Comparison of ENCODE assay signal across 7 mouse cellular contexts in genomic region chr6:86371340-86371911, GRCm38 (mm10). TPM values are rescaled to one million over a fixed set of nuclear protein-coding genes. Genes with fewer than 3 reads are reported as not detected.
A peak's percentile ranks its signal among the peaks of the same experiment; 100 is the strongest.
DNase-seq lines count a peak whose midpoint lies in the region; ATAC-seq and TF ChIP-seq lines count a peak whose summit lies in the region.

No protein-coding gene starts in this region.

- no peaks in the 10 kb centered on the region for H3K4me1 ChIP-seq in embryonic facial prominence, embryonic 11.5 days (ENCODE audit: control insufficient read depth, insufficient read depth, low read length)
- peaks cover 10% of the 10 kb centered on the region for H3K4me1 ChIP-seq in kidney, adult 2 months (ENCODE audit: control insufficient read depth, insufficient read depth, low read length)
- peaks cover 24% of the 10 kb centered on the region for H3K4me1 ChIP-seq in limb, embryonic 12.5 days (replicated peaks)
- peaks cover 33% of the 10 kb centered on the region for H3K4me1 ChIP-seq in midbrain, embryonic 15.5 days
- H3K4me1 ChIP-seq in spleen, adult 2 months (ENCODE audit: control insufficient read depth, insufficient read depth, insufficient read length), result peaks cover 4% of the 10 kb centered on the region; the same call in 1 of the 2 replicates

- no peaks in the 10 kb centered on the region for H3K27me3 ChIP-seq in embryonic facial prominence, embryonic 11.5 days (ENCODE audit: control insufficient read depth, insufficient read depth, low read length)
- no peaks in the 10 kb centered on the region for H3K27me3 ChIP-seq in kidney, adult 2 months (replicated peaks; ENCODE audit: control insufficient read depth, insufficient read depth, low read length)
- no peaks in the 10 kb centered on the region for H3K27me3 ChIP-seq in limb, embryonic 12.5 days
- H3K27me3 ChIP-seq in midbrain, embryonic 15.5 days (replicated peaks), result no peaks in the 10 kb centered on the region
- no peaks in the 10 kb centered on the region for H3K27me3 ChIP-seq in spleen, adult 2 months (ENCODE audit: control insufficient read depth, insufficient read depth, low read length)

- under 1% methylated on average over 50 of the region's 50 CpGs for WGBS in embryonic facial prominence, embryonic 11.5 days
- under 1% methylated on average over 50 of the region's 50 CpGs for WGBS in kidney, adult 2 months
- under 1% methylated on average over 50 of the region's 50 CpGs for WGBS in limb, embryonic 12.5 days
- WGBS in midbrain, embryonic 15.5 days, result under 1% methylated on average over 50 of the region's 50 CpGs
- under 1% methylated on average over 50 of the region's 50 CpGs for WGBS in spleen, adult 2 months

- H3K4me3 ChIP-seq in embryonic facial prominence, embryonic 11.5 days (ENCODE audit: low read depth, low read length), result peak overlapping the region; percentile 96
- peak overlapping the region; percentile 96 for H3K4me3 ChIP-seq in kidney, adult 2 months (ENCODE audit: insufficient read depth, low read depth, low read length)
- peak overlapping the region; percentile 72 for H3K4me3 ChIP-seq in limb, embryonic 12.5 days (replicated peaks)
- H3K4me3 ChIP-seq in midbrain, embryonic 15.5 days, result peak overlapping the region; percentile 94
- peak overlapping the region; percentile 90 for H3K4me3 ChIP-seq in spleen, adult 2 months (ENCODE audit: extremely low read depth, insufficient read depth, insufficient read length)

- H3K36me3 ChIP-seq in embryonic facial prominence, embryonic 11.5 days (replicated peaks; ENCODE audit: control insufficient read depth, insufficient read depth, low read depth, low read length), result no peaks in the 10 kb centered on the region; the same call in 1 of the 2 replicates
- H3K36me3 ChIP-seq in kidney, adult 2 months (ENCODE audit: control insufficient read depth, insufficient read depth, low read length), result no peaks in the 10 kb centered on the region
- peaks cover 40% of the 10 kb centered on the region for H3K36me3 ChIP-seq in limb, embryonic 12.5 days
- peaks cover 4% of the 10 kb centered on the region; the same call in 1 of the 2 replicates for H3K36me3 ChIP-seq in midbrain, embryonic 15.5 days (replicated peaks)
- H3K36me3 ChIP-seq in spleen, adult 2 months (ENCODE audit: control insufficient read depth, insufficient read depth, low read length), result peaks cover 3% of the 10 kb centered on the region; the same call in 1 of the 2 replicates

- peak; percentile 97 for DNase-seq in adrenal gland, postnatal 14 days
- DNase-seq in embryonic facial prominence, embryonic 11.5 days (ENCODE audit: low spot score), result peak; percentile 97
- DNase-seq in heart, adult 18-20 months, result peak; percentile 97
- peak; percentile 98 for DNase-seq in kidney, adult 2 months
- DNase-seq in spleen, adult 2 months (ENCODE audit: low read depth in 1 of 2, low spot score in 2 of 2), result peak; percentile 90 to 93

- TF ChIP-seq CTCF in kidney, adult 2 months (conservative IDR thresholded peaks at IDR 0.05; ENCODE audit: insufficient read depth, insufficient read length, low read depth, low read length), result no peak
- TF ChIP-seq CTCF in spleen, adult 2 months (IDR thresholded peaks at IDR 0.05; ENCODE audit: extremely low read depth, insufficient read depth, insufficient read length, insufficient replicate concordance), result no peak

- H3K9ac ChIP-seq in embryonic facial prominence, embryonic 11.5 days (replicated peaks; ENCODE audit: low read length), result peak overlapping the region; percentile 92
- peak overlapping the region; percentile 80 for H3K9ac ChIP-seq in limb, embryonic 12.5 days (replicated peaks)
- peak overlapping the region; percentile 91 for H3K9ac ChIP-seq in midbrain, embryonic 15.5 days

- H3K4me2 ChIP-seq in embryonic facial prominence, embryonic 11.5 days (ENCODE audit: low read depth, low read length), result peak overlapping the region; percentile 81
- peak overlapping the region; percentile 92 for H3K4me2 ChIP-seq in limb, embryonic 12.5 days
- H3K4me2 ChIP-seq in midbrain, embryonic 15.5 days, result peak overlapping the region; percentile 77

- H3K27ac ChIP-seq in embryonic facial prominence, embryonic 11.5 days (replicated peaks; ENCODE audit: low read depth, low read length), result peak overlapping the region; percentile 76
- H3K27ac ChIP-seq in kidney, adult 2 months (ENCODE audit: insufficient read depth, low read depth, low read length), result peak overlapping the region; percentile 73
- peak overlapping the region; percentile 91 for H3K27ac ChIP-seq in limb, embryonic 12.5 days
- peak overlapping the region; percentile 95 for H3K27ac ChIP-seq in midbrain, embryonic 15.5 days
- peak overlapping the region; percentile 85 for H3K27ac ChIP-seq in spleen, adult 2 months (ENCODE audit: insufficient read depth, low read length)

- peak; percentile 95 for TF ChIP-seq POLR2A in kidney, adult 2 months (IDR thresholded peaks at IDR 0.05; ENCODE audit: low read depth, low read length)
- peak; percentile 95 for TF ChIP-seq POLR2A in spleen, adult 2 months (IDR thresholded peaks at IDR 0.05; ENCODE audit: low read depth, low read length)

- no peaks in the 10 kb centered on the region for H3K9me3 ChIP-seq in embryonic facial prominence, embryonic 11.5 days (replicated peaks; ENCODE audit: control insufficient read depth, low read length)
- no peaks in the 10 kb centered on the region for H3K9me3 ChIP-seq in limb, embryonic 12.5 days
- no peaks in the 10 kb centered on the region for H3K9me3 ChIP-seq in midbrain, embryonic 15.5 days

- ATAC-seq in embryonic facial prominence, embryonic 11.5 days (replicated peaks; ENCODE audit: insufficient number of reproducible peaks, low FRiP score, low TSS enrichment, low read depth), result peak; percentile 95
- peak; percentile 93 for ATAC-seq in limb, embryonic 12.5 days (ENCODE audit: insufficient number of reproducible peaks, insufficient read depth, low FRiP score, low TSS enrichment, low read depth)
- ATAC-seq in midbrain, embryonic 15.5 days (replicated peaks), result peak; percentile 98

RNA-seq across cellular contexts. Expression of gene Snrpg, which starts 0.3 kb away (rescaled TPM):
- total RNA-seq in adrenal gland, postnatal 14 days (2021), result 248 and 268 TPM in 2 replicates
- polyA plus RNA-seq in embryonic facial prominence, embryonic 11.5 days (2014; fragmentation: Nextera tagmentation; extraction: Ambion mirVana), result 760 and 783 TPM in 2 replicates
- 10 to 100 TPM; 41.2 to 48.5 TPM for total RNA-seq in heart, adult 18-20 months (2021)
- polyA plus RNA-seq in kidney, adult 2 months (2012; rRNA removed), result 35.3 and 82.5 TPM in 2 replicates
- 790 and 833 TPM in 2 replicates for polyA plus RNA-seq in limb, embryonic 12.5 days (2016; fragmentation: Nextera tagmentation; extraction: Ambion mirVana)
- 377 and 389 TPM in 2 replicates for polyA plus RNA-seq in midbrain, embryonic 15.5 days (2015; fragmentation: Nextera tagmentation; extraction: Ambion mirVana)
- polyA plus RNA-seq in spleen, adult 2 months (2012; rRNA removed), result 31.8 and 60.7 TPM in 2 replicates

RNA-seq across cellular contexts. Expression of gene Fam136a, which starts 6.0 kb away (rescaled TPM):
- 84.9 and 89.9 TPM in 2 replicates for total RNA-seq in adrenal gland, postnatal 14 days (2021)
- polyA plus RNA-seq in embryonic facial prominence, embryonic 11.5 days (2014; fragmentation: Nextera tagmentation; extraction: Ambion mirVana), result 160 and 172 TPM in 2 replicates
- total RNA-seq in heart, adult 18-20 months (2021), result 10 to 100 TPM; 28.6 to 28.7 TPM
- polyA plus RNA-seq in kidney, adult 2 months (2012; rRNA removed), result 19.7 and 20.2 TPM in 2 replicates
- polyA plus RNA-seq in limb, embryonic 12.5 days (2016; fragmentation: Nextera tagmentation; extraction: Ambion mirVana), result 145 and 146 TPM in 2 replicates
- polyA plus RNA-seq in midbrain, embryonic 15.5 days (2015; fragmentation: Nextera tagmentation; extraction: Ambion mirVana), result 118 and 122 TPM in 2 replicates
- 8.9 and 9.7 TPM in 2 replicates for polyA plus RNA-seq in spleen, adult 2 months (2012; rRNA removed)

RNA-seq across cellular contexts. Expression of gene Pcyox1, which starts 25.5 kb away (rescaled TPM):
- total RNA-seq in adrenal gland, postnatal 14 days (2021), result 145 and 151 TPM in 2 replicates
- polyA plus RNA-seq in embryonic facial prominence, embryonic 11.5 days (2014; fragmentation: Nextera tagmentation; extraction: Ambion mirVana), result 73.6 and 78.3 TPM in 2 replicates
- total RNA-seq in heart, adult 18-20 months (2021), result 10 to 100 TPM; 81.9 to 86.8 TPM
- 56.4 and 56.8 TPM in 2 replicates for polyA plus RNA-seq in kidney, adult 2 months (2012; rRNA removed)
- 76.4 and 79.3 TPM in 2 replicates for polyA plus RNA-seq in limb, embryonic 12.5 days (2016; fragmentation: Nextera tagmentation; extraction: Ambion mirVana)
- polyA plus RNA-seq in midbrain, embryonic 15.5 days (2015; fragmentation: Nextera tagmentation; extraction: Ambion mirVana), result 93.3 and 96.5 TPM in 2 replicates
- 10.3 and 10.5 TPM in 2 replicates for polyA plus RNA-seq in spleen, adult 2 months (2012; rRNA removed)

RNA-seq across cellular contexts. Expression of gene Tia1, which starts 32.6 kb away (rescaled TPM):
- 48.8 and 69.5 TPM in 2 replicates for total RNA-seq in adrenal gland, postnatal 14 days (2021)
- polyA plus RNA-seq in embryonic facial prominence, embryonic 11.5 days (2014; fragmentation: Nextera tagmentation; extraction: Ambion mirVana), result 228 and 232 TPM in 2 replicates
- 10 to 100 TPM; 17.2 to 19.3 TPM for total RNA-seq in heart, adult 18-20 months (2021)
- 11.5 TPM in 2 replicates for polyA plus RNA-seq in kidney, adult 2 months (2012; rRNA removed)
- 298 and 331 TPM in 2 replicates for polyA plus RNA-seq in limb, embryonic 12.5 days (2016; fragmentation: Nextera tagmentation; extraction: Ambion mirVana)
- polyA plus RNA-seq in midbrain, embryonic 15.5 days (2015; fragmentation: Nextera tagmentation; extraction: Ambion mirVana), result 334 and 360 TPM in 2 replicates
- 15.4 and 15.9 TPM in 2 replicates for polyA plus RNA-seq in spleen, adult 2 months (2012; rRNA removed)

RNA-seq across cellular contexts. Expression of gene Gm44790, which starts 55.0 kb away (rescaled TPM):
- 0.78 TPM in 1 of 2 replicates, not detected in the other for total RNA-seq in adrenal gland, postnatal 14 days (2021)
- not detected in 2 replicates for polyA plus RNA-seq in embryonic facial prominence, embryonic 11.5 days (2014; fragmentation: Nextera tagmentation; extraction: Ambion mirVana)
- not detected for total RNA-seq in heart, adult 18-20 months (2021)
- polyA plus RNA-seq in kidney, adult 2 months (2012; rRNA removed), result 2.9 and 6.7 TPM in 2 replicates
- 0.50 TPM in 1 of 2 replicates, not detected in the other for polyA plus RNA-seq in limb, embryonic 12.5 days (2016; fragmentation: Nextera tagmentation; extraction: Ambion mirVana)
- polyA plus RNA-seq in midbrain, embryonic 15.5 days (2015; fragmentation: Nextera tagmentation; extraction: Ambion mirVana), result not detected in 2 replicates
- polyA plus RNA-seq in spleen, adult 2 months (2012; rRNA removed), result 8.5 and 10.4 TPM in 2 replicates

Comparison
In these comparisons a context has a peak if more than half of its experiments do, and no peak if none do; other contexts are left out.
1. Peak in every context shown above with its lines: DNase-seq, ATAC-seq, H3K4me3 ChIP-seq and H3K27ac ChIP-seq.